Mouse (Mus musculus) forebrain, embryonic 11.5 days (tissue): Measurements from ENCODE around the gene Cdh1. TPM values are rescaled to one million over a fixed set of nuclear protein-coding genes. Genes with fewer than 3 reads are reported as not detected.
"Not testable (repeated sequence)": the region's sequence is repeated elsewhere in the genome, so short reads cannot be mapped to it uniquely, and the experiment has no call there.

Source experiments
- ATAC-seq: fragments of 200-750 bp; cut with Nextera tagmentation; replicated peaks from 2 replicates; pipeline ENCODE4 v1.8.0; 2017; ENCODE audit warnings: moderate TSS enrichment; ENCODE audit not compliant: low FRiP score
- DNase-seq: peaks from one replicate; pipeline ENCODE4 v3.0.0-alpha.2; 2017; ENCODE audit warnings: low spot score
- H3K27ac ChIP-seq: fragments of 300-500 bp; sonication (generic); 2 replicates; pipeline ENCODE4 v1.5.1; 2014; ENCODE audit warnings: low read depth, low read length
- H3K27me3 ChIP-seq: fragments of 300-500 bp; sonication (generic); 2 replicates; pipeline ENCODE4 v1.6.1; 2014; ENCODE audit warnings: mild to moderate bottlenecking, low read length, mixed read lengths; ENCODE audit not compliant: control insufficient read depth, insufficient read depth
- H3K36me3 ChIP-seq: fragments of 300-500 bp; sonication (generic); 2 replicates; pipeline ENCODE4 v1.6.1; 2014; ENCODE audit warnings: mild to moderate bottlenecking, low read length, moderate library complexity, mixed read lengths; ENCODE audit not compliant: control insufficient read depth, insufficient read depth
- H3K4me1 ChIP-seq: fragments of 300-500 bp; sonication (generic); replicated peaks from 2 replicates; pipeline ENCODE4 v1.6.1; 2014; ENCODE audit warnings: low read length, mixed read lengths; ENCODE audit not compliant: control insufficient read depth, insufficient read depth
- H3K4me2 ChIP-seq: fragments of 300-500 bp; sonication (generic); 2 replicates; pipeline ENCODE4 v1.6.1; 2014; ENCODE audit warnings: low read depth, mild to moderate bottlenecking, low read length, moderate library complexity, mixed read lengths; ENCODE audit not compliant: severe bottlenecking
- H3K4me3 ChIP-seq: fragments of 300-500 bp; sonication (generic); 2 replicates; pipeline ENCODE4 v1.5.1; 2014; ENCODE audit warnings: low read depth, low read length
- H3K9ac ChIP-seq: fragments of 300-500 bp; sonication (generic); 2 replicates; pipeline ENCODE4 v1.6.1; 2014; ENCODE audit warnings: low read length
- H3K9me3 ChIP-seq: fragments of 300-500 bp; sonication (generic); 2 replicates; pipeline ENCODE4 v1.6.1; 2016; ENCODE audit warnings: low read length, mixed read lengths; ENCODE audit not compliant: control insufficient read depth
- WGBS: fragments of 180-500 bp; shearing (Covaris S2); extraction: QIAGEN DNeasy Blood & Tissue Kit; methylation state at CpG from one replicate; pipeline ENCODE4 v1.1.7; 2014; 5-methylcytosine and 5-hydroxymethylcytosine counted together
- polyA plus RNA-seq: library from polyadenylated mRNA; unstranded; fragments of >200 nt; fragmentation: Nextera tagmentation; extraction: Ambion mirVana; gene quantifications from 2 replicates; pipeline ENCODE4 v1.2.1, GENCODE M21; 2014

The Cdh1 gene
- polyA plus RNA-seq, 1 experiment from 2014 or later = 5.1 TPM

GRCm38 (mm10) chr8:106585671-106586037, 17.5 kb upstream of the Cdh1 start:
- no peak for ATAC-seq
- 90% methylated on average over 3 of the region's 3 CpGs for WGBS
- no peaks in the 10 kb centered on the region for H3K4me1 ChIP-seq

GRCm38 (mm10) chr8:106586896-106587295, 16.3 kb upstream of the Cdh1 start:
- ATAC-seq (no peak), DNase-seq (no peak)
- Histone ChIP-seq H3K4me3 (no peak overlapping the region), H3K27ac (no peak overlapping the region), H3K9ac (no peak overlapping the region), H3K4me2 (no peak overlapping the region), H3K4me1 (no peaks in the 10 kb centered on the region), H3K36me3 (no peaks in the 10 kb centered on the region), H3K9me3 (no peaks in the 10 kb centered on the region), H3K27me3 (no peaks in the 10 kb centered on the region)
- WGBS = 91% methylated on average over 8 of the region's 8 CpGs

More at GRCm38 (mm10) chr8:106585671-106586037, 17.5 kb upstream of the Cdh1 start:
- Histone ChIP-seq H3K4me3 (no peak overlapping the region), H3K9me3 (no peaks in the 10 kb centered on the region), H3K27ac (no peak overlapping the region), H3K36me3 (no peaks in the 10 kb centered on the region), H3K27me3 (no peaks in the 10 kb centered on the region), H3K9ac (no peak overlapping the region), H3K4me2 (no peak overlapping the region)
- no peak for DNase-seq

- Histone ChIP-seq H3K27me3 (no peaks in the 10 kb centered on the region), H3K27ac (no peak overlapping the region), H3K9me3 (no peaks in the 10 kb centered on the region), H3K4me1 (no peaks in the 10 kb centered on the region), H3K4me3 (no peak overlapping the region), H3K4me2 (no peak overlapping the region), H3K9ac (no peak overlapping the region), H3K36me3 (no peaks in the 10 kb centered on the region)
- 72% methylated on average over 3 of the region's 3 CpGs for WGBS
- ATAC-seq = no peak
- DNase-seq = no peak
Measured at GRCm38 (mm10) chr8:106588443-106589431, 14.4 kb upstream of the Cdh1 start.

- H3K9me3 ChIP-seq = no peaks in the 10 kb centered on the region
- WGBS = 65% methylated on average over 3 of the region's 3 CpGs
- no peaks in the 10 kb centered on the region for H3K27me3 ChIP-seq
- H3K9ac ChIP-seq = no peak overlapping the region
- DNase-seq (no peak), ATAC-seq (no peak)
- H3K27ac ChIP-seq = no peak overlapping the region
- H3K4me1 ChIP-seq = 0 out of 2 replicates have a peak, but pooled peaks cover 4% of the 10 kb centered on the region
- no peak overlapping the region for H3K4me3 ChIP-seq
- H3K36me3 ChIP-seq = no peaks in the 10 kb centered on the region
- H3K4me2 ChIP-seq = no peak overlapping the region
Measured at GRCm38 (mm10) chr8:106592458-106592857, 10.7 kb upstream of the Cdh1 start.

GRCm38 (mm10) chr8:106595623-106596022, 7.5 kb upstream of the Cdh1 start:
- H3K36me3 ChIP-seq, H3K4me2 ChIP-seq, H3K27me3 ChIP-seq, H3K27ac ChIP-seq, ATAC-seq, H3K9ac ChIP-seq, DNase-seq, H3K4me1 ChIP-seq, H3K4me3 ChIP-seq, H3K9me3 ChIP-seq: not testable (repeated sequence)
- 86% methylated on average over 3 of the region's 3 CpGs for WGBS

- Histone ChIP-seq H3K27me3 (peaks cover 3% of the 10 kb centered on the region; the same call in 1 of the 2 replicates), H3K9me3 (no peaks in the 10 kb centered on the region), H3K4me3 (no peak overlapping the region), H3K36me3 (no peaks in the 10 kb centered on the region), H3K9ac (no peak overlapping the region), H3K4me1 (0 out of 2 replicates have a peak, but pooled peaks cover 4% of the 10 kb centered on the region), H3K27ac (no peak overlapping the region), H3K4me2 (no peak overlapping the region)
- no peak for DNase-seq
- no peak for ATAC-seq
- 96% methylated on average over 5 of the region's 5 CpGs for WGBS
Measured at GRCm38 (mm10) chr8:106597067-106597466, 6.1 kb upstream of the Cdh1 start.

GRCm38 (mm10) chr8:106599265-106599979, 3.7 kb upstream of the Cdh1 start:
- peak overlapping the region; percentile 19; the same call in 1 of the 2 replicates for H3K27ac ChIP-seq
- H3K4me3 ChIP-seq = no peak overlapping the region
- ATAC-seq (peak; percentile 68), DNase-seq (no peak)
- H3K9ac ChIP-seq = no peak overlapping the region
- 20% methylated on average over 7 of the region's 7 CpGs for WGBS
- H3K36me3 ChIP-seq = no peaks in the 10 kb centered on the region
- peaks cover 26% of the 10 kb centered on the region for H3K27me3 ChIP-seq
- H3K4me2 ChIP-seq = no peak overlapping the region
- peaks cover 14% of the 10 kb centered on the region; the same call in 1 of the 2 replicates for H3K4me1 ChIP-seq
- H3K9me3 ChIP-seq = no peaks in the 10 kb centered on the region

GRCm38 (mm10) chr8:106603933-106604332, 782 bp downstream of the Cdh1 start:
- Histone ChIP-seq H3K4me2 (peak overlapping the region; percentile 97), H3K27me3 (peaks cover 42% of the 10 kb centered on the region), H3K4me1 (peaks cover 11% of the 10 kb centered on the region; the same call in 1 of the 2 replicates), H3K27ac (no peak overlapping the region), H3K36me3 (no peaks in the 10 kb centered on the region), H3K9ac (no peak overlapping the region), H3K4me3 (peak overlapping the region; percentile 48), H3K9me3 (no peaks in the 10 kb centered on the region)
- DNase-seq = peak; percentile 58
- under 1% methylated on average over 19 of the region's 19 CpGs for WGBS
- ATAC-seq = no peak
